Mouse (Mus musculus) heart, postnatal 14 days (tissue): ENCODE measurements around the gene Tmem245. TPM values are rescaled to one million over a fixed set of nuclear protein-coding genes. Genes with fewer than 3 reads are reported as not detected.
A peak's percentile ranks its signal among the peaks of the same experiment; 100 is the strongest.

Experiments
- DNase-seq, 2 experiments: peaks; one replicate each; pipeline ENCODE4 v3.0.0; 2021 to 2022
- intact Hi-C: fragments of 180-260 bp; cut with DNase I; formaldehyde crosslinking; loops from one replicate; pipeline ENCODE4 v1.15.1; 2025
- total RNA-seq, 2 experiments: library from RNA; stranded (reverse); gene quantifications; 2 replicates each; pipeline ENCODE4 v1.2.3; 2021

Tmem245 gene
- total RNA-seq, 2 experiments from 2014 or later: 53.1 to 58.3 TPM

- intact Hi-C loops: no loop called here
- DNase-seq: peak; percentile 11 to 44
Observed at GRCm38 (mm10) chr4:56932096-56932495, 15.1 kb downstream of the Tmem245 start.

GRCm38 (mm10) chr4:56930312-56930711 lies 16.9 kb downstream of the Tmem245 start:
- DNase-seq: no peak
- intact Hi-C loops: no loop called here

GRCm38 (mm10) chr4:56926971-56927370 lies 20.3 kb downstream of the Tmem245 start:
- intact Hi-C loops: no loop called here
- DNase-seq: no peak

- intact Hi-C loops: no loop called here
- DNase-seq: no peak
Observed at GRCm38 (mm10) chr4:56922229-56922628, 25.0 kb downstream of the Tmem245 start.

GRCm38 (mm10) chr4:56915732-56916325 lies 31.4 kb downstream of the Tmem245 start:
- intact Hi-C loops: no loop called here
- DNase-seq: no peak

GRCm38 (mm10) chr4:56914761-56915160 lies 32.5 kb downstream of the Tmem245 start:
- no peak for DNase-seq
- intact Hi-C loops: no loop called here

GRCm38 (mm10) chr4:56914338-56914737 lies 32.9 kb downstream of the Tmem245 start:
- intact Hi-C loops: no loop called here
- DNase-seq: no peak

- DNase-seq: no peak
- intact Hi-C loops: no loop called here
Observed at GRCm38 (mm10) chr4:56912382-56913001, 34.7 kb downstream of the Tmem245 start.

GRCm38 (mm10) chr4:56909568-56909967 lies 37.7 kb downstream of the Tmem245 start:
- intact Hi-C loops: no loop called here
- DNase-seq: no peak

- intact Hi-C loops: no loop called here
- DNase-seq: no peak
Observed at GRCm38 (mm10) chr4:56907671-56908070, 39.6 kb downstream of the Tmem245 start.

GRCm38 (mm10) chr4:56906926-56907325 lies 40.3 kb downstream of the Tmem245 start:
- no peak for DNase-seq
- intact Hi-C loops: no loop called here

- intact Hi-C loops: no loop called here
Observed at GRCm38 (mm10) chr4:56905507-56905906, 41.7 kb downstream of the Tmem245 start.

GRCm38 (mm10) chr4:56901671-56902070 lies 45.6 kb downstream of the Tmem245 start:
- intact Hi-C loops: no loop called here

More at GRCm38 (mm10) chr4:56905507-56905906, 41.7 kb downstream of the Tmem245 start:
- no peak for DNase-seq

GRCm38 (mm10) chr4:56899216-56899615 lies 48.0 kb downstream of the Tmem245 start:
- intact Hi-C loops: loop anchor here (5.0 kb wide), 1 partner anchor 47 kb away; no protein-coding TSS in a partner anchor
- DNase-seq: no peak

More at GRCm38 (mm10) chr4:56901671-56902070, 45.6 kb downstream of the Tmem245 start:
- DNase-seq: no peak

GRCm38 (mm10) chr4:56897511-56897910 lies 49.7 kb downstream of the Tmem245 start:
- intact Hi-C loops: loop anchor here (5.0 kb wide), 1 partner anchor 45 kb away; no protein-coding TSS in a partner anchor
- no peak for DNase-seq

- intact Hi-C loops: no loop called here
- no peak for DNase-seq
Observed at GRCm38 (mm10) chr4:56894196-56894595, 53.0 kb downstream of the Tmem245 start.

GRCm38 (mm10) chr4:56892501-56893115 lies 54.6 kb downstream of the Tmem245 start:
- intact Hi-C loops: no loop called here
- DNase-seq: no peak

- peak in 1 of 2 experiments; percentile 46 for DNase-seq
- intact Hi-C loops: no loop called here
Observed at GRCm38 (mm10) chr4:56888483-56888882, 58.8 kb downstream of the Tmem245 start.

- DNase-seq: peak in 1 of 2 experiments; percentile 10
- intact Hi-C loops: no loop called here
Observed at GRCm38 (mm10) chr4:56886286-56886979, 60.8 kb downstream of the Tmem245 start.

- peak; percentile 10 to 22 for DNase-seq
- intact Hi-C loops: no loop called here
Observed at GRCm38 (mm10) chr4:56880036-56880703, 67.1 kb downstream of the Tmem245 start.
